Mouse (Mus musculus): ENCODE measurements around the gene Fau. TPM values are rescaled to one million over a fixed set of nuclear protein-coding genes. Genes with fewer than 3 reads are reported as not detected.

Gene Fau
- 626 and 785 TPM in 2 replicates for polyA plus RNA-seq (2014; fragmentation: Nextera tagmentation; extraction: Ambion mirVana)

GRCm38 (mm10) chr19:6057313-6058096 lies at the start of gene Fau, which contains the start of gene Mrpl49:
TSS of gene Fau (plus strand) at chr19:6057844.
TSS of gene Mrpl49 (minus strand) at chr19:6057785.
- peak within 1 kb of the TSS; percentile 59 for H3K4me3 ChIP-seq (ENCODE audit: low read depth, low read length)
- peak within 1 kb of the TSS; percentile 78 for H3K27ac ChIP-seq (ENCODE audit: low read depth, low read length)
- H3K9ac ChIP-seq (ENCODE audit: low read length) = peak within 1 kb of the TSS; percentile 87
- under 1% methylated on average over 55 of the region's 63 CpGs for WGBS
- ATAC-seq = peak; percentile 88
- H3K27me3 ChIP-seq (replicated peaks; ENCODE audit: control insufficient read depth, insufficient read depth, low read length) = no peaks in the 10 kb centered on the region
- peak within 1 kb of the TSS; percentile 81 for H3K4me2 ChIP-seq (ENCODE audit: low read length)
- DNase-seq (ENCODE audit: low spot score) = peak; percentile 99
- peaks cover 22% of the 10 kb centered on the region for H3K4me1 ChIP-seq (ENCODE audit: control insufficient read depth, insufficient read depth, low read length)
- no peaks in the 10 kb centered on the region for H3K9me3 ChIP-seq (replicated peaks; ENCODE audit: control insufficient read depth, low read length)
- peaks cover 48% of the 10 kb centered on the region for H3K36me3 ChIP-seq (ENCODE audit: control insufficient read depth, insufficient read depth, low read length)

GRCm38 (mm10) chr19:6009137-6009536 lies 48.5 kb upstream of the Fau start:
- no peak overlapping the region for H3K9ac ChIP-seq (ENCODE audit: low read length)
- no peak for DNase-seq (ENCODE audit: low spot score)
- ATAC-seq = no peak
- no peak overlapping the region for H3K4me2 ChIP-seq (ENCODE audit: low read length)
- no peaks in the 10 kb centered on the region for H3K9me3 ChIP-seq (replicated peaks; ENCODE audit: control insufficient read depth, low read length)
- H3K4me1 ChIP-seq (ENCODE audit: control insufficient read depth, insufficient read depth, low read length) = no peaks in the 10 kb centered on the region
- no peaks in the 10 kb centered on the region for H3K36me3 ChIP-seq (ENCODE audit: control insufficient read depth, insufficient read depth, low read length)
- H3K27me3 ChIP-seq (replicated peaks; ENCODE audit: control insufficient read depth, insufficient read depth, low read length) = no peaks in the 10 kb centered on the region; the same call in 1 of the 2 replicates
- H3K4me3 ChIP-seq (ENCODE audit: low read depth, low read length) = no peak overlapping the region
- 68% methylated on average over 8 of the region's 8 CpGs for WGBS
- no peak overlapping the region for H3K27ac ChIP-seq (ENCODE audit: low read depth, low read length)

DNA sequence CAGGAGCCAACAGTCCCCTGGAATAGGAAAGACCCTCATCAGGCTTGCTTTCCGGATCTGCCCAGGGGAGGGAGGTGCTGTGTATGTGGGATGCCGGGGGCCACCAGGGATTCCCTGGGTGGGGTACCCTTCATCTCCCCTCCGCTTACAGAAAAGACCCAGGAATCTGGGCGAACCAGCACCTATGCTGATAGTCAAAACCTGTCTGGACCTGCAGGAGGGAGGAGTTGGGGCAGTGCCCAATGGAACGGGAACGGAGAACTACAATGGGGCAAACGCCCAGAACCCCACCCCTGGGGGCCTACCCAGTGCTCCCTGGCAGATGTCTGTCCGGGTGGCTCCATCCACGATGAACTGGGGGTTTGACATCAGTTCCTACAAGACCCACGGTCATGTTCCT lies 44.0 kb upstream of the Fau start:
- Histone ChIP-seq H3K4me3 (ENCODE audit: low read depth, low read length) (no peak overlapping the region), H3K27ac (ENCODE audit: low read depth, low read length) (no peak overlapping the region), H3K9me3 (replicated peaks; ENCODE audit: control insufficient read depth, low read length) (no peaks in the 10 kb centered on the region), H3K4me1 (ENCODE audit: control insufficient read depth, insufficient read depth, low read length) (no peaks in the 10 kb centered on the region; the same call in 1 of the 2 replicates), H3K9ac (ENCODE audit: low read length) (no peak overlapping the region), H3K36me3 (ENCODE audit: control insufficient read depth, insufficient read depth, low read length) (no peaks in the 10 kb centered on the region), H3K4me2 (ENCODE audit: low read length) (no peak overlapping the region), H3K27me3 (replicated peaks; ENCODE audit: control insufficient read depth, insufficient read depth, low read length) (peaks cover 12% of the 10 kb centered on the region)
- ATAC-seq = no peak
- DNase-seq (ENCODE audit: low spot score) = no peak
- 91% methylated on average over 10 of the region's 10 CpGs for WGBS

DNA sequence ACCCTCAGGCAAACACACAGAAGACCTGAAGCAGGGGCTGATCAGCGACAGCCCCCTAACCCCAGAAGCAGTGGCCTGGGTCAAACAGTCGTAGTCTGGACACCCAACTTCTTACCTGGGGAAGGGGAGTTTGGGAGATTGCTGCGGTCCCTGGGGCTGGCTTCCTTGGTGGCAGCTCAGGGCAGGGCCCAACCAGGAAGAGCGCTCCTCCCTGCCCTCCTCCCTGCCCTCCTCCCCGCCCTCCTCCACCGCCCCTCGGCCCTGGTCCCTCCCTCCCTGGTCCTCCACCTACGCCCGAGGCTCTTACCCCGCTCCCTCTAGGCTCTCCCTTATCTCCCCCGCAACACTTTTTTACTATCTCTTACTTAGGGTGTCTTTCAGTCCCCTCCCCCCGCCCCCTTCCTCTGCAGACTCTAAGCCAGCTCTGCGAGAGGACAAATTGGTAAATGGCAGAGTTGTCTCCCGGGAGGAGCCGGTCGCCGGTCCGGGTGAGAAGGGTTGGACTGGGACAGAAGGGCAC lies 42.6 kb upstream of the Fau start:
- Histone ChIP-seq H3K4me2 (ENCODE audit: low read length) (peak overlapping the region; percentile 78), H3K9ac (ENCODE audit: low read length) (peak overlapping the region; percentile 65), H3K27ac (ENCODE audit: low read depth, low read length) (no peak overlapping the region), H3K36me3 (ENCODE audit: control insufficient read depth, insufficient read depth, low read length) (no peaks in the 10 kb centered on the region), H3K4me3 (ENCODE audit: low read depth, low read length) (peak overlapping the region; percentile 39), H3K27me3 (replicated peaks; ENCODE audit: control insufficient read depth, insufficient read depth, low read length) (peaks cover 12% of the 10 kb centered on the region), H3K4me1 (ENCODE audit: control insufficient read depth, insufficient read depth, low read length) (no peaks in the 10 kb centered on the region; the same call in 1 of the 2 replicates), H3K9me3 (replicated peaks; ENCODE audit: control insufficient read depth, low read length) (no peaks in the 10 kb centered on the region)
- peak; percentile 50; the same call in 1 of the 2 replicates for ATAC-seq
- WGBS = 1% methylated on average over 15 of the region's 18 CpGs
- peak; percentile 7 for DNase-seq (ENCODE audit: low spot score)

DNA sequence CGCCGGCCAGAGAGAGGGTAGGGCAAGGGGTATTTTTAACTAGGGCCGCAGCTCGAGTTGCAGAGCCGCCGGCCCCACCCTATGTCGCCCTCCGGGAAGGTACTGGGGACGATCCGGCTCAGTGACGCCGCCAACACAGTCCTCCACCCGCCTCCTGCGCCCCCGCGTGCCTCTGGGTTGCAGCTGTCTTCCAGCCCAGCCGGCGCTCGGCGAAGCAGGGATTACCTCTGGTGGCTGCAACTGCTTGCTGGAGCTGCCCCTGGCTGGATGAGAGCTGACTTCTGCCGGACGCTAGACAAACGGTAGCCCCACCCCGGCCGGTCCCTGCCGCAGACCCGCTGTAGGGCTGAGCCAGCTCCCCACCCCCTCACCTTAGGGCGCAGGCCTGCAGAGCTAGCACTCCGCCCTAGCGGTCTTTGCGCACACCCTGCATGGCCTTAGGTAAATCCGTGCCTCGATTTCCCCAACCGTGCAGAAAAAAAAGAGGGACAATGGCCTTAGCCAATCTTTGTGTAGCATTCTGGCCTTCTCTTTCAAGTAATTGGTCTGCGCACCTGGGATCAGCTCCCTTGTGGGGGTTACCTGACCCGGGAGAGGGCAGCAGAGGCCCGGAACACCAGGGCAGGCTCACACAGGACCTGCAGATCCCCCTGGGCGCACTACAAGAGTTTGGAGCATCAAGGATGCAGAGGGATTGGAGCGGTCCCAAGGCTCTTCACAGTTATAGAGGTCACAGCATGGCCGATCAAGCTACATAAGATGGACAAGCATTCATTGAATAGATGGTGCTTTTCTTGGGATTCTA lies 41.9 kb upstream of the Fau start, which contains the start of gene Capn1:
Gene Capn1, minus strand, starts transcription at position 387 of the 805 bp plus-strand sequence.
- Histone ChIP-seq H3K9me3 (replicated peaks; ENCODE audit: control insufficient read depth, low read length) (no peaks in the 10 kb centered on the region), H3K27ac (ENCODE audit: low read depth, low read length) (no peak within 1 kb of the TSS), H3K27me3 (replicated peaks; ENCODE audit: control insufficient read depth, insufficient read depth, low read length) (peaks cover 12% of the 10 kb centered on the region), H3K9ac (ENCODE audit: low read length) (peak within 1 kb of the TSS; percentile 65), H3K4me1 (ENCODE audit: control insufficient read depth, insufficient read depth, low read length) (no peaks in the 10 kb centered on the region; the same call in 1 of the 2 replicates), H3K4me3 (ENCODE audit: low read depth, low read length) (peak within 1 kb of the TSS; percentile 39), H3K4me2 (ENCODE audit: low read length) (peak within 1 kb of the TSS; percentile 78), H3K36me3 (ENCODE audit: control insufficient read depth, insufficient read depth, low read length) (no peaks in the 10 kb centered on the region)
- 3% methylated on average over 40 of the region's 40 CpGs for WGBS
- ATAC-seq (peak; percentile 74), DNase-seq (ENCODE audit: low spot score) (peak; percentile 55)

DNA sequence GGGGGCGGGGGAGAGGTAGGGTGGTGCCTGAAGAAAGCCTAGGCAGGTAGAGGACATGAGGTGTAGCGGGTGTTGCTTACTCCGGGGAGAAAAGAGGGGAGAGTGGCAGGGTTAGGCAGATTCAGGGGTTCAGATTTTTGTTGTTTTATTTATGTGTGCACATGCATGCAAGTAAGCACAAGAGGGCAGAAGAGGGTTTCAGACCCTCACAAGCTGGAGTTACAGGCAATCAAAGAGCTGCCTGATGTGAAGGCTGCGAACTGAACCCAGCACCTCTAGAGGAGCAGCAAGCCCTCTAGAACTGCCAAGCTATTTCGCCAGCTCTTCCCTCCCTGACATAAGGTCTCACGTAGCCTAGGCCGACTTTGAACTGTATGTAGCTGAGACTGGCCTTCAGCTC lies 41.1 kb upstream of the Fau start:
- no peak overlapping the region for H3K4me3 ChIP-seq (ENCODE audit: low read depth, low read length)
- H3K9ac ChIP-seq (ENCODE audit: low read length) = no peak overlapping the region
- H3K4me1 ChIP-seq (ENCODE audit: control insufficient read depth, insufficient read depth, low read length) = no peaks in the 10 kb centered on the region; the same call in 1 of the 2 replicates
- no peaks in the 10 kb centered on the region for H3K9me3 ChIP-seq (replicated peaks; ENCODE audit: control insufficient read depth, low read length)
- H3K4me2 ChIP-seq (ENCODE audit: low read length) = no peak overlapping the region
- 50% methylated on average over 7 of the region's 7 CpGs for WGBS
- DNase-seq (ENCODE audit: low spot score) (peak; percentile 43), ATAC-seq (no peak)
- no peaks in the 10 kb centered on the region for H3K36me3 ChIP-seq (ENCODE audit: control insufficient read depth, insufficient read depth, low read length)
- H3K27ac ChIP-seq (ENCODE audit: low read depth, low read length) = no peak overlapping the region
- H3K27me3 ChIP-seq (replicated peaks; ENCODE audit: control insufficient read depth, insufficient read depth, low read length) = peaks cover 12% of the 10 kb centered on the region

DNA sequence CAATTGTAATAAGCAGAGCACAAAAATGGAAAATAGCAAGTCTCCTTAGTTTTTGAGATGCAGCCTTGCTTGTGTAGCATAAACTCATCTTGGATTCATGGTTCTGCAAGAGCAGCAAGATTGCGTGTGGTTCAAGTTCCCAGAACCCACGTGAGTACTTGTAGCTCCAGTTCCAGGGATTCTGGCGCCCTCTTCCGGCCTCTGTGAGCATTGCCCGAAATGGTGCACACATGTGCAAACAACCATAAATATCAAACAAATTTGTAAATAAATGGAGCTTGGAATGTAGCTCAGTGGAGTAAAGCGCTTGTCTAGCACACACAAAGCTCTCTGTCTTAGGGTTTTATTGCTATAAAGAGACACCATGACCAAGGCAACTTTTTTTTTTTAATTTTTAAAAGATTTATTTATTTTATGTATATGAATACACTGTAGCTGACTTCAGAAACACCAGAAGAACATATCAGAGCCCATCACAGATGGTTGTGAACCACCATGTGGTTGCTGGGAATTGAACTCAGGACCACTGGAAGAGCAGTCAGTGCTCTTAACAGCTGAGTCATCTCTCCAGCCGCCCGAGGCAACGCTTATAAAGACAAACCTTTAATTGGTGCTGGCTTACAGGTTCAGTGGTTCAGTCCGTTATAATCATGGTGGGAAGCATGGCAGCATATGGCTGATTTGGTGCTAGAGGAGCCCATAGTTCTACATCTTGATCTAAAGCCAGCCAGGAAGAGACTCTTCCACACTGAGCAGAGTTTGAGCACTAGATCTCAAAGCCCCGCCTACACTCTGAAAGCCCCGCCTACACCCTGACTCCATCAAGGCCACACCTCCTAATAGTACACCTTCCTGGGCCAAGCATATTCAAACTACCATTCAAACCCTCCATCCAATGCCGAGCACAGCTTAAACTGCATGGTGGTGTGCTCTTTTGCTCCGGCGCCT lies 39.2 kb upstream of the Fau start:
- DNase-seq (ENCODE audit: low spot score) (peak; percentile 89), ATAC-seq (no peak)
- H3K36me3 ChIP-seq (ENCODE audit: control insufficient read depth, insufficient read depth, low read length) = no peaks in the 10 kb centered on the region
- peaks cover 12% of the 10 kb centered on the region for H3K27me3 ChIP-seq (replicated peaks; ENCODE audit: control insufficient read depth, insufficient read depth, low read length)
- no peaks in the 10 kb centered on the region; the same call in 1 of the 2 replicates for H3K4me1 ChIP-seq (ENCODE audit: control insufficient read depth, insufficient read depth, low read length)
- H3K9ac ChIP-seq (ENCODE audit: low read length) = no peak overlapping the region
- H3K4me2 ChIP-seq (ENCODE audit: low read length) = no peak overlapping the region
- WGBS = 30% methylated on average over 15 of the region's 15 CpGs
- H3K27ac ChIP-seq (ENCODE audit: low read depth, low read length) = no peak overlapping the region
- no peak overlapping the region for H3K4me3 ChIP-seq (ENCODE audit: low read depth, low read length)
- no peaks in the 10 kb centered on the region for H3K9me3 ChIP-seq (replicated peaks; ENCODE audit: control insufficient read depth, low read length)

GRCm38 (mm10) chr19:6020276-6020675 lies 37.4 kb upstream of the Fau start:
- Histone ChIP-seq H3K4me2 (ENCODE audit: low read length) (no peak overlapping the region), H3K27ac (ENCODE audit: low read depth, low read length) (no peak overlapping the region), H3K4me3 (ENCODE audit: low read depth, low read length) (no peak overlapping the region), H3K27me3 (replicated peaks; ENCODE audit: control insufficient read depth, insufficient read depth, low read length) (peaks cover 12% of the 10 kb centered on the region), H3K9ac (ENCODE audit: low read length) (no peak overlapping the region), H3K36me3 (ENCODE audit: control insufficient read depth, insufficient read depth, low read length) (no peaks in the 10 kb centered on the region), H3K9me3 (replicated peaks; ENCODE audit: control insufficient read depth, low read length) (no peaks in the 10 kb centered on the region), H3K4me1 (ENCODE audit: control insufficient read depth, insufficient read depth, low read length) (no peaks in the 10 kb centered on the region; the same call in 1 of the 2 replicates)
- WGBS = 50% methylated on average over 3 of the region's 3 CpGs
- DNase-seq (ENCODE audit: low spot score) (no peak), ATAC-seq (no peak)
